Mouse (Mus musculus): ENCODE measurements around the gene Itgam.
"Not testable (repeated sequence)": the region's sequence is repeated elsewhere in the genome, so short reads cannot be mapped to it uniquely, and the experiment has no call there.

Gene Itgam

GRCm38 (mm10) chr7:128132148-128132547 lies 69.7 kb downstream of the Itgam start:
- DNase-seq (ENCODE audit: low spot score): no peak

- DNase-seq (ENCODE audit: low spot score): no peak
Observed at GRCm38 (mm10) chr7:128133596-128133995, 71.2 kb downstream of the Itgam start.

- no peak for DNase-seq (ENCODE audit: low spot score)
Observed at GRCm38 (mm10) chr7:128136927-128137326, 74.5 kb downstream of the Itgam start.

- no peak for DNase-seq (ENCODE audit: low spot score)
Observed at GRCm38 (mm10) chr7:128139611-128140010, 77.2 kb downstream of the Itgam start.

GRCm38 (mm10) chr7:128150970-128151369 lies 88.5 kb downstream of the Itgam start:
- DNase-seq (ENCODE audit: low spot score): no peak

- DNase-seq (ENCODE audit: low spot score): no peak
Observed at GRCm38 (mm10) chr7:128154076-128154475, 91.6 kb downstream of the Itgam start, which contains the start of gene Itgad. TSS of gene Itgad (plus strand) at chr7:128154376.

GRCm38 (mm10) chr7:128154924-128155323 lies 92.5 kb downstream of the Itgam start:
- no peak for DNase-seq (ENCODE audit: low spot score)

- DNase-seq (ENCODE audit: low spot score): not testable (repeated sequence)
Observed at GRCm38 (mm10) chr7:128158688-128159354, 96.4 kb downstream of the Itgam start.

GRCm38 (mm10) chr7:128164001-128164400 lies 101.6 kb downstream of the Itgam start:
- DNase-seq (ENCODE audit: low spot score): no peak

GRCm38 (mm10) chr7:128166391-128166790 lies 104.0 kb downstream of the Itgam start:
- no peak for DNase-seq (ENCODE audit: low spot score)
